ENCODE assay signal across 13 mouse cellular contexts in the genomic region with DNA sequence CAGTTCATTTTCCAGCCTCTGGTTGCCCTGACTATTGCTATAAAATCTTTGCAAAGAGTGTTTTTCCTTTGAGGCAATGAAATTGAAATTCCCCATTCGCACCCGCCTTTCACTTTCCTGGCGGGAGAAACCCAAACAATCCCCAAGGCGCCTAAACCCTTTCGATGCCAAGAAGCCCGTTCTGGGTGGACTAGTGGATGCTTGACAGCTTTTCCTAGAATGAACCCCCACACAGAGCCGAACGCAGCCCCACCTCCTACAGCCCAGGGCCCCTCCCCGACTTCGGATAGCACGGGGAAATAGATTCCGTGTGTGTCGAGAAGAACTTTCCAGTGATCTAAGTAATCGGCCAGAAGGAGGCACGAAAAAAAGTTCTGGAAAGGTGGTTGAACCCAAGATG. TPM values are rescaled to one million over a fixed set of nuclear protein-coding genes. Genes with fewer than 3 reads are reported as not detected.
DNase-seq lines count a peak whose midpoint lies in the region; ATAC-seq and TF ChIP-seq lines count a peak whose summit lies in the region.
"Had no signal": no experiment of that assay in that cellular context is flagged by ENCODE, and none has a peak within 500 bp of the region (broad histone marks: within the 10 kb centered on the region; RNA-seq: fewer than 3 reads in every experiment).

No protein-coding gene starts in this region.

- peak overlapping the region; percentile 92 for H3K4me2 ChIP-seq in forebrain, embryonic 14.5 days (ENCODE audit: low read length)

- peaks cover 38% of the 10 kb centered on the region for H3K4me1 ChIP-seq in E14TG2a.4 (replicated peaks; ENCODE audit: low read depth, low read length)
- peaks cover 13% of the 10 kb centered on the region for H3K4me1 ChIP-seq in forebrain, embryonic 14.5 days (ENCODE audit: control insufficient read depth, insufficient read depth, low read length)
- H3K4me1 ChIP-seq in midbrain, embryonic 10.5 days = peaks cover 38% of the 10 kb centered on the region
- H3K4me1 ChIP-seq in kidney, adult 2 months (ENCODE audit: control insufficient read depth, insufficient read depth, low read length) = no peaks in the 10 kb centered on the region

- no peak overlapping the region for H3K27ac ChIP-seq in gastrocnemius, adult 2 months
- no peak overlapping the region for H3K27ac ChIP-seq in forebrain, embryonic 14.5 days (ENCODE audit: low read depth, low read length)
- H3K27ac ChIP-seq in midbrain, embryonic 10.5 days (replicated peaks) = no peak overlapping the region
- H3K27ac ChIP-seq in kidney, adult 2 months (ENCODE audit: insufficient read depth, low read depth, low read length) = no peak overlapping the region

- intact Hi-C loops in gastrocnemius, adult 2 months (cut with DNase I) = no loop called here

- peak; percentile 24 for ATAC-seq in forebrain, embryonic 14.5 days

- no peaks in the 10 kb centered on the region for H3K36me3 ChIP-seq in E14TG2a.4 (ENCODE audit: insufficient read depth, low read length)
- H3K36me3 ChIP-seq in forebrain, embryonic 14.5 days (ENCODE audit: control insufficient read depth, insufficient read depth, low read length) = no peaks in the 10 kb centered on the region
- H3K36me3 ChIP-seq in midbrain, embryonic 10.5 days = no peaks in the 10 kb centered on the region
- no peaks in the 10 kb centered on the region for H3K36me3 ChIP-seq in kidney, adult 2 months (ENCODE audit: control insufficient read depth, insufficient read depth, low read length)

- no peak overlapping the region for H3K4me3 ChIP-seq in gastrocnemius, adult 2 months
- H3K4me3 ChIP-seq in E14TG2a.4 (replicated peaks; ENCODE audit: low read length) = peak overlapping the region; percentile 82
- peak overlapping the region; percentile 53 for H3K4me3 ChIP-seq in forebrain, embryonic 14.5 days (ENCODE audit: low read depth, low read length)
- peak overlapping the region; percentile 70 for H3K4me3 ChIP-seq in midbrain, embryonic 10.5 days
- H3K4me3 ChIP-seq in kidney, adult 2 months (ENCODE audit: insufficient read depth, low read depth, low read length) = no peak overlapping the region

- 2% methylated on average over 15 of the region's 15 CpGs for WGBS in forebrain, embryonic 14.5 days
- 7% methylated on average over 15 of the region's 15 CpGs for WGBS in midbrain, embryonic 10.5 days
- WGBS in kidney, adult 2 months = 5% methylated on average over 15 of the region's 15 CpGs

- TF ChIP-seq POLR2A in kidney, adult 2 months (IDR thresholded peaks at IDR 0.05; ENCODE audit: low read depth, low read length) = no peak

- no peak for TF ChIP-seq CTCF in gastrocnemius, adult 2 months (IDR thresholded peaks at IDR 0.05)
- TF ChIP-seq CTCF in E14TG2a.4 (conservative IDR thresholded peaks at IDR 0.05; ENCODE audit: low read length) = no peak
- no peak for TF ChIP-seq CTCF in kidney, adult 2 months (conservative IDR thresholded peaks at IDR 0.05; ENCODE audit: insufficient read depth, insufficient read length, low read depth, low read length)

- H3K27me3 ChIP-seq in E14TG2a.4 (ENCODE audit: insufficient read depth, low read length) = peaks cover 92% of the 10 kb centered on the region
- peaks cover 23% of the 10 kb centered on the region for H3K27me3 ChIP-seq in forebrain, embryonic 14.5 days (replicated peaks; ENCODE audit: control insufficient read depth, insufficient read depth, low read length)
- peaks cover 84% of the 10 kb centered on the region for H3K27me3 ChIP-seq in midbrain, embryonic 10.5 days (ENCODE audit: low read depth, poor library complexity, severe bottlenecking)
- H3K27me3 ChIP-seq in kidney, adult 2 months (replicated peaks; ENCODE audit: control insufficient read depth, insufficient read depth, low read length) = peaks cover 2% of the 10 kb centered on the region

- no peak overlapping the region; the same call in 1 of the 2 replicates for H3K9ac ChIP-seq in forebrain, embryonic 14.5 days (ENCODE audit: low read length)

- no peaks in the 10 kb centered on the region for H3K9me3 ChIP-seq in E14TG2a.4 (ENCODE audit: low read length)
- no peaks in the 10 kb centered on the region for H3K9me3 ChIP-seq in forebrain, embryonic 14.5 days (replicated peaks; ENCODE audit: control insufficient read depth, low read length)
- no peaks in the 10 kb centered on the region for H3K9me3 ChIP-seq in midbrain, embryonic 10.5 days (replicated peaks)

- peak; percentile 9 for DNase-seq in gastrocnemius, adult 2 months
- DNase-seq in gastrocnemius, postnatal 25 days = no peak
- no peak for DNase-seq in forebrain, embryonic 14.5 days (ENCODE audit: low spot score)
- no peak for DNase-seq in midbrain, embryonic 10.5 days (ENCODE audit: low spot score)
- no peak for DNase-seq in T-cell, adult 2 months (ENCODE audit: low spot score)
- DNase-seq in ovary, adult 18-20 months (ENCODE audit: low spot score) = no peak
- no peak for DNase-seq in kidney, adult 2 months

RNA-seq across cellular contexts. Expression of a gene that starts 0.9 kb away (rescaled TPM):
- not detected for total RNA-seq in gastrocnemius, adult 2 months (2021)
- total RNA-seq in gastrocnemius, postnatal 25 days (2021) = not detected
- 4.3 and 5.5 TPM in 2 replicates for polyA plus RNA-seq in forebrain, embryonic 14.5 days (2014; fragmentation: Nextera tagmentation; extraction: Ambion mirVana)
- polyA plus RNA-seq in midbrain, embryonic 10.5 days (2016; fragmentation: Nextera tagmentation; extraction: Ambion mirVana) = 0.15 and 0.24 TPM in 2 replicates
- polyA plus RNA-seq in kidney, adult 2 months (2012; rRNA removed) = 0.14 TPM in 1 of 2 replicates, not detected in the other
- total RNA-seq: common myeloid progenitor, adult 5-6 weeks; liver, adult 2 months had no signal
- polyA plus RNA-seq: C2C12; liver, adult 2 months; Patski had no signal

RNA-seq across cellular contexts. Expression of a gene that starts 31.8 kb away (rescaled TPM):
- total RNA-seq in gastrocnemius, adult 2 months (2021) = not detected
- total RNA-seq in gastrocnemius, postnatal 25 days (2021) = not detected
- polyA plus RNA-seq in forebrain, embryonic 14.5 days (2014; fragmentation: Nextera tagmentation; extraction: Ambion mirVana) = 5.9 and 8.9 TPM in 2 replicates
- polyA plus RNA-seq in midbrain, embryonic 10.5 days (2016; fragmentation: Nextera tagmentation; extraction: Ambion mirVana) = 0.14 and 0.75 TPM in 2 replicates
- 0.10 and 0.19 TPM in 2 replicates for polyA plus RNA-seq in kidney, adult 2 months (2012; rRNA removed)
- total RNA-seq: common myeloid progenitor, adult 5-6 weeks; liver, adult 2 months had no signal
- polyA plus RNA-seq: C2C12; heart, embryonic 16.5 days; liver, adult 2 months; Patski had no signal

RNA-seq across cellular contexts. Expression of a gene that starts 42.5 kb away (rescaled TPM):
- total RNA-seq in gastrocnemius, adult 2 months (2021) = 10 to 100 TPM; 32.2 to 33.8 TPM
- 10 to 100 TPM; 22.7 to 32.3 TPM for total RNA-seq in gastrocnemius, postnatal 25 days (2021)
- polyA plus RNA-seq in forebrain, embryonic 14.5 days (2014; fragmentation: Nextera tagmentation; extraction: Ambion mirVana) = 47.5 and 57.0 TPM in 2 replicates
- 33.2 and 35.5 TPM in 2 replicates for polyA plus RNA-seq in midbrain, embryonic 10.5 days (2016; fragmentation: Nextera tagmentation; extraction: Ambion mirVana)
- 28.8 and 34.2 TPM in 2 replicates for polyA plus RNA-seq in kidney, adult 2 months (2012; rRNA removed)

Comparison
In these comparisons a context has a peak if more than half of its experiments do, and no peak if none do; other contexts are left out.
1. H3K4me3 ChIP-seq: peak in E14TG2a.4 (single experiment), forebrain, embryonic 14.5 days (single experiment) and midbrain, embryonic 10.5 days (single experiment); none in gastrocnemius, adult 2 months (single experiment) and kidney, adult 2 months (single experiment).